Comparison of ENCODE assay signal across 9 mouse cellular contexts in the genomic region with DNA sequence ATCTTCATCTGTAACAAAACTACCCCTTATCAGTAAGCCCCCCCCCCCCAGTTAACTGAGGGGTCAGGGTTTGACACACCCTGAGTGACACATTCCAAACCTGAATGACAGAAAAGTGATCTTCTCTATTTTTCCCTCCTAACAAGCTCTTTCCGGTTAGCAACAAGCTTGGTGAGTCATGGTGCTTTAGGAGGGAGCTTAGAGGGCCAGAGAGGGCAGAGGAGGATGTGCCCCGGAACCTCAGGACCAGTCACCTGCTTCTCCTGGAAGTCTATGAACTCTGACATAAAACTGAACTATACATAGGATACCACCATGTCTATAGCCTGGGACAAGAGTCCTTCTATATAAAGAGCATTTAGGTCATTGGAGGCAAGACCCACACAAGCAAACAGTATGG. TPM values are rescaled to one million over a fixed set of nuclear protein-coding genes. Genes with fewer than 3 reads are reported as not detected.
DNase-seq lines count a peak whose midpoint lies in the region; ATAC-seq and TF ChIP-seq lines count a peak whose summit lies in the region.
"Had no signal": no experiment of that assay in that cellular context is flagged by ENCODE, and none has a peak within 500 bp of the region (broad histone marks: within the 10 kb centered on the region; RNA-seq: fewer than 3 reads in every experiment).

No protein-coding gene starts in this region.

- H3K4me2 ChIP-seq in heart, embryonic 16.5 days (ENCODE audit: low read depth, low read length) = no peak overlapping the region
- H3K4me2 ChIP-seq in heart, embryonic 11.5 days = no peak overlapping the region
- no peak overlapping the region; the same call in 1 of the 2 replicates for H3K4me2 ChIP-seq in lung, embryonic 14.5 days
- no peak overlapping the region for H3K4me2 ChIP-seq in intestine, embryonic 15.5 days (replicated peaks)
- no peak overlapping the region for H3K4me2 ChIP-seq in stomach, embryonic 15.5 days

- H3K9me3 ChIP-seq in heart, embryonic 16.5 days (replicated peaks; ENCODE audit: control insufficient read depth, low read length) = 0 out of 2 replicates have a peak, but pooled peaks cover 2% of the 10 kb centered on the region
- H3K9me3 ChIP-seq in heart, embryonic 11.5 days (replicated peaks; ENCODE audit: control insufficient read depth, low read length) = no peaks in the 10 kb centered on the region; the same call in 1 of the 2 replicates
- no peaks in the 10 kb centered on the region for H3K9me3 ChIP-seq in lung, embryonic 14.5 days (ENCODE audit: low read depth, low read length)
- H3K9me3 ChIP-seq in intestine, embryonic 15.5 days = no peaks in the 10 kb centered on the region
- 0 out of 2 replicates have a peak, but pooled peaks cover 2% of the 10 kb centered on the region for H3K9me3 ChIP-seq in stomach, embryonic 15.5 days

- H3K4me1 ChIP-seq in heart, embryonic 16.5 days (ENCODE audit: control insufficient read depth, insufficient read depth, low read length) = peaks cover 32% of the 10 kb centered on the region
- H3K4me1 ChIP-seq in heart, embryonic 11.5 days (ENCODE audit: control insufficient read depth, insufficient read depth, low read length) = peaks cover 35% of the 10 kb centered on the region
- H3K4me1 ChIP-seq in lung, embryonic 14.5 days (ENCODE audit: insufficient read depth) = peaks cover 39% of the 10 kb centered on the region
- H3K4me1 ChIP-seq in intestine, embryonic 15.5 days (replicated peaks) = peaks cover 38% of the 10 kb centered on the region
- peaks cover 48% of the 10 kb centered on the region for H3K4me1 ChIP-seq in stomach, embryonic 15.5 days

- H3K4me3 ChIP-seq in heart, embryonic 16.5 days (ENCODE audit: low read length) = no peak overlapping the region
- H3K4me3 ChIP-seq in heart, embryonic 11.5 days (ENCODE audit: low read depth, low read length) = no peak overlapping the region
- H3K4me3 ChIP-seq in lung, embryonic 14.5 days (ENCODE audit: low read depth, low read length) = no peak overlapping the region
- no peak overlapping the region for H3K4me3 ChIP-seq in intestine, embryonic 15.5 days (replicated peaks)
- H3K4me3 ChIP-seq in stomach, embryonic 15.5 days (replicated peaks) = no peak overlapping the region

- 45% methylated on average over 2 of the region's 2 CpGs for WGBS in heart, embryonic 16.5 days
- WGBS in heart, embryonic 11.5 days (ENCODE audit: insufficient replicate concordance) = 76% methylated on average over 2 of the region's 2 CpGs
- WGBS in lung, embryonic 14.5 days = 45% methylated on average over 2 of the region's 2 CpGs
- WGBS in intestine, embryonic 15.5 days = 34% methylated on average over 2 of the region's 2 CpGs
- 62% methylated on average over 2 of the region's 2 CpGs for WGBS in stomach, embryonic 15.5 days

- DNase-seq in lung, embryonic 14.5 days = no peak
- no peak for DNase-seq in lung, postnatal 25 days (ENCODE audit: low spot score)
- DNase-seq in left cerebral cortex, adult 9 months (ENCODE audit: low spot score in 2 of 2) = no peak
- DNase-seq: layer of hippocampus, postnatal 36 days; right cerebral cortex, postnatal 14 days had no signal

- peak overlapping the region; percentile 64 for H3K27ac ChIP-seq in heart, embryonic 16.5 days (ENCODE audit: low read length)
- no peak overlapping the region for H3K27ac ChIP-seq in heart, embryonic 11.5 days (ENCODE audit: low read depth, low read length)
- H3K27ac ChIP-seq in lung, embryonic 14.5 days (ENCODE audit: low read depth) = peak overlapping the region; percentile 88
- H3K27ac ChIP-seq in intestine, embryonic 15.5 days = peak overlapping the region; percentile 85
- H3K27ac ChIP-seq in stomach, embryonic 15.5 days = peak overlapping the region; percentile 85

- TF ChIP-seq CTCF in lung, embryonic 14.5 days (IDR thresholded peaks at IDR 0.05; ENCODE audit: low read depth) = no peak

- H3K9ac ChIP-seq in heart, embryonic 16.5 days (ENCODE audit: low read length) = no peak overlapping the region
- H3K9ac ChIP-seq in heart, embryonic 11.5 days (ENCODE audit: low read depth, low read length) = no peak overlapping the region
- no peak overlapping the region for H3K9ac ChIP-seq in lung, embryonic 14.5 days
- H3K9ac ChIP-seq in intestine, embryonic 15.5 days = no peak overlapping the region
- H3K9ac ChIP-seq in stomach, embryonic 15.5 days = no peak overlapping the region

- no peaks in the 10 kb centered on the region for H3K36me3 ChIP-seq in heart, embryonic 16.5 days (ENCODE audit: control insufficient read depth, insufficient read depth)
- no peaks in the 10 kb centered on the region for H3K36me3 ChIP-seq in heart, embryonic 11.5 days (ENCODE audit: control insufficient read depth, insufficient read depth, low read length)
- no peaks in the 10 kb centered on the region for H3K36me3 ChIP-seq in lung, embryonic 14.5 days (ENCODE audit: insufficient read depth)
- H3K36me3 ChIP-seq in intestine, embryonic 15.5 days = no peaks in the 10 kb centered on the region
- no peaks in the 10 kb centered on the region for H3K36me3 ChIP-seq in stomach, embryonic 15.5 days

- no peaks in the 10 kb centered on the region for H3K27me3 ChIP-seq in heart, embryonic 16.5 days (ENCODE audit: control insufficient read depth, insufficient read depth, low read length)
- H3K27me3 ChIP-seq in heart, embryonic 11.5 days (ENCODE audit: control insufficient read depth, insufficient read depth, low read length) = no peaks in the 10 kb centered on the region
- H3K27me3 ChIP-seq in lung, embryonic 14.5 days (ENCODE audit: insufficient read depth, low read length) = no peaks in the 10 kb centered on the region
- H3K27me3 ChIP-seq in intestine, embryonic 15.5 days (replicated peaks) = no peaks in the 10 kb centered on the region
- H3K27me3 ChIP-seq in stomach, embryonic 15.5 days (replicated peaks) = no peaks in the 10 kb centered on the region

- no peak for ATAC-seq in heart, embryonic 16.5 days (replicated peaks; ENCODE audit: extremely low read depth, insufficient read depth, low FRiP score)
- ATAC-seq in heart, embryonic 11.5 days (replicated peaks; ENCODE audit: insufficient number of reproducible peaks, low FRiP score, low TSS enrichment) = no peak
- ATAC-seq in lung, embryonic 14.5 days (ENCODE audit: insufficient read depth) = no peak
- peak; percentile 35 for ATAC-seq in intestine, embryonic 15.5 days
- no peak for ATAC-seq in stomach, embryonic 15.5 days (ENCODE audit: insufficient read depth, low FRiP score, low read depth)

RNA-seq across cellular contexts. Expression of a gene that starts 44.6 kb away (rescaled TPM):
- 40.0 and 41.0 TPM in 2 replicates for polyA plus RNA-seq in heart, embryonic 16.5 days (2015; fragmentation: Nextera tagmentation; extraction: Ambion mirVana)
- polyA plus RNA-seq in heart, embryonic 11.5 days (2014; fragmentation: Nextera tagmentation; extraction: Ambion mirVana) = 14.7 and 16.0 TPM in 2 replicates
- polyA plus RNA-seq in lung, embryonic 14.5 days (2014; fragmentation: Nextera tagmentation; extraction: Ambion mirVana) = 19.8 and 20.6 TPM in 2 replicates
- polyA plus RNA-seq in intestine, embryonic 15.5 days (2015; fragmentation: Nextera tagmentation; extraction: Ambion mirVana) = 22.3 and 27.1 TPM in 2 replicates
- 24.1 and 24.6 TPM in 2 replicates for polyA plus RNA-seq in stomach, embryonic 15.5 days (2015; fragmentation: Nextera tagmentation; extraction: Ambion mirVana)

RNA-seq across cellular contexts. Expression of a gene that starts 45.1 kb away (rescaled TPM):
- polyA plus RNA-seq in heart, embryonic 16.5 days (2015; fragmentation: Nextera tagmentation; extraction: Ambion mirVana) = 2.5 and 3.6 TPM in 2 replicates
- polyA plus RNA-seq in heart, embryonic 11.5 days (2014; fragmentation: Nextera tagmentation; extraction: Ambion mirVana) = 1.9 TPM in 2 replicates
- 2.8 and 3.4 TPM in 2 replicates for polyA plus RNA-seq in lung, embryonic 14.5 days (2014; fragmentation: Nextera tagmentation; extraction: Ambion mirVana)
- polyA plus RNA-seq in intestine, embryonic 15.5 days (2015; fragmentation: Nextera tagmentation; extraction: Ambion mirVana) = 1.9 and 2.1 TPM in 2 replicates
- polyA plus RNA-seq in stomach, embryonic 15.5 days (2015; fragmentation: Nextera tagmentation; extraction: Ambion mirVana) = 1.2 and 1.6 TPM in 2 replicates
